Mouse (Mus musculus) liver, embryonic 14 days (tissue): ENCODE results near the gene Cat. TPM values are rescaled to one million over a fixed set of nuclear protein-coding genes. Genes with fewer than 3 reads are reported as not detected.

Source experiments
- polyA plus RNA-seq: library from polyadenylated mRNA; depleted of rRNA; stranded (reverse); fragments of >200 nt; gene quantifications from 2 replicates; pipeline ENCODE4 v1.2.3, GENCODE M21; 2012; rRNA removed

Gene Cat
- 80.2 and 98.3 TPM in 2 replicates for polyA plus RNA-seq

GRCm38 (mm10) chr2:103484617-103485401, at the start of gene Cat:
Gene Cat, minus strand, starts transcription at chr2:103485160.

GRCm38 (mm10) chr2:103411348-103411747, 73.6 kb downstream of the Cat start, which contains the start of gene Elf5:
Gene Elf5, plus strand, starts transcription at chr2:103411688.

Other genes starting within 250 kb of the Cat start
- gene Ehf, start 181.9 kb downstream of the Cat start, polyA plus RNA-seq: 0.08 and 0.10 TPM in 2 replicates
- not detected in 2 replicates for gene Elf5, start 73.5 kb downstream of the Cat start, polyA plus RNA-seq
- gene Abtb2, start 81.2 kb upstream of the Cat start, polyA plus RNA-seq: 1.6 and 1.7 TPM in 2 replicates